Mouse (Mus musculus): Measurements from ENCODE around the gene Camkmt. TPM values are rescaled to one million over a fixed set of nuclear protein-coding genes. Genes with fewer than 3 reads are reported as not detected.

Gene Camkmt
- 5.7 TPM for total RNA-seq (2023)

DNA sequence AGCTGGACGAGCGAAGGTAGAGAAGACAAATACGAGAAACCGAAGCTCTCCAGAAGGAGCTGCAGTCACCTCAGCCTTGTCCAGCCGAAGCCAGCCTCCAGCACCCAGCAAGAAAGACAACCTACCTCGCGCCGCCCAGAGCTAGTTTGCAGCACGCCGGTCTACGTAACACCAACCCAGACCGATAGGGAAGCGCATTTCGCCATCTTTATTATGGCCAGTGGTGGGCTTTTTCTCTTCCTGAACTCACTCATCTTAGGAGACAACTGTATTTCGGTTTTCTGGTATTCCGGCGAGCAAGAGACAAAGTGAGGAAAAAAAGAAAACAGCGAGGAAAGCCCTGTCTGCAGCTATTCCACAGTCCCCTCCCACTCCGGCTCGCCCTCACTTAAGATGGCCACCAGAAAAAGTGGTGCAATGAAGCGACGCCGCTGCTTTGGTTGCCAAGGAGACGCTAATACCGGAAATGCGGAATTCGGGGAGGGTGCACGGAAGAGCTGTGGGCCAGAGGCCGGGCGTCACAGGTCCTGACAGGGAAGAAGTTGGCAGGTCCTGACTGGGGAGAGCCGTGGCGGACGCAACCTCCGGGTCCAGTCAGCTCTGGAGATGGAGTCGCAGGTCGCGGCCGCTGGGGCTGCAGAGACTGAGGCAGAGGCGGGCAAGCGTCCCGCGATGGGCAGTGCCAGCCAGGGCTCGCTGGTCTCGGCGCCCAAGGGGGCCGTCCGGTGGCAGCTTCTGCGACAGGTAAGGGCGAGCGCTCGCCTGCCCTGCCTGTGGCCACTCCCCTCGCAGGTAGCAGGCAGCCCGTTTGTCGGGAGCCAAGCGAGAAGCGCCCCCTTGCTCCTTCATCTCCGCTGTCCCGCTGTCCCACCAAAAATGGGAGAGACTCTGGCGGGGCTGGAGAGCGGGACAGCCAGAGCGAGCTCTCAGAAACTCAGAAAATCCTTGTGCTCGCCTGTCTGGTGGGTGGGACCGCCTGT is at the start of gene Camkmt, which contains the start of gene Prepl:
Gene Camkmt (plus strand): TSS at position 433 of the 980 bp plus-strand sequence.
Gene Prepl (minus strand): TSS at position 122 of the 980 bp plus-strand sequence.

Other genes starting within 250 kb of the Camkmt start
- gene Ppm1b, start 133.8 kb upstream of the Camkmt start, total RNA-seq (2023), result 110 TPM
- 3.3 TPM for gene Slc3a1, start 62.2 kb upstream of the Camkmt start, total RNA-seq (2023)
- 17.0 TPM for gene Prepl, start 311 bp upstream of the Camkmt start, total RNA-seq (2023)

Data from CD4-positive naive resting alpha-beta T cell, adult 57 days (primary cell).